Mouse (Mus musculus) spleen, embryonic (tissue): ENCODE results near the gene Cherp.

Experiments used
- CTCF ChIA-PET: fragments of 350-600 bp; sonication (Branson Sonifier 250); formaldehyde crosslinking; loops from one replicate; lab custom pipeline; 2022; lab: Charles Lee

Gene Cherp

GRCm38 (mm10) chr8:72485456-72486199 lies 10.6 kb upstream of the Cherp start:
- CTCF ChIA-PET = no interaction called here

- CTCF ChIA-PET = interaction anchor here (0.5 kb wide), 1 partner anchor 31 kb away, joined by 5 read pairs; no protein-coding TSS in a partner anchor
These were observed 4.3 kb downstream of the Cherp start for GRCm38 (mm10) chr8:72470684-72471083.

DNA sequence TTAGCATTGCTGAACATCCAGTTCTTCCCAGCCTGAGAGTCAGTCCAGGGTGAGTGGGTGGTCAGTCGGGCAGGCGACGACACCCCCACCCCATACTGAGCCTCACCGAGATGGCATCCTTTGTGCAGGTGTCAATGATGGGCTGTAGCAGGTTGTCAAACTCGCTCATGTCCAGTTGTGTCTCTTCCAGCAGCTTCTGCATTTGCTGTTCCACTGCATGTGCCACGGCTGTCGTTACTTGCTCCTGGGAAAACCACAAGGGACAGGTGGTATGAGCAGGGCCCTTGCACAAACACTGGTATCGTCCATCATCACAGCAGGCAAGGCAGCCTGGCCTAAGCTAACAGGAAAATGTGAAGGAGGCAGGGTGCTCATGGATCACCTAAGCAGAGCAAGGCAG lies 5.0 kb downstream of the Cherp start:
- CTCF ChIA-PET = no interaction called here

DNA sequence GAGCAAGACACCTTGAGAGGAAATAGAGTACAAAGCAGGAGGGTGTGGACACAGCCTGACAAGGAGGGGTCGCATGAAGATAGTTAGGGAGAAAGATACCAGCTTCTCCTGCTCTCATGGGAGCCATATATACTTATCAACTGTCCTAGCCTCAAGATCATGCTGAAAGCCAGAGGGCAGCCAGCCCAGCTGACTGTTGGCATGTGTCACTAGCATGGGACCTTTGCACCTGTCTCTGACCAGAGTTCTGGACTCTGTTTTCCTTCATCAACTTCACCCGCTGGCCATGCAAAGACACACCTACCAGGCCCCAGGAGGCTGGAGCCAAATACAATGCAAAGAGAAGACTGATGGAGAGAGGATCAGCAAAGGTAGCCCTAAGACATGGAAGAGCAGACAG lies 5.8 kb downstream of the Cherp start:
- CTCF ChIA-PET = no interaction called here

DNA sequence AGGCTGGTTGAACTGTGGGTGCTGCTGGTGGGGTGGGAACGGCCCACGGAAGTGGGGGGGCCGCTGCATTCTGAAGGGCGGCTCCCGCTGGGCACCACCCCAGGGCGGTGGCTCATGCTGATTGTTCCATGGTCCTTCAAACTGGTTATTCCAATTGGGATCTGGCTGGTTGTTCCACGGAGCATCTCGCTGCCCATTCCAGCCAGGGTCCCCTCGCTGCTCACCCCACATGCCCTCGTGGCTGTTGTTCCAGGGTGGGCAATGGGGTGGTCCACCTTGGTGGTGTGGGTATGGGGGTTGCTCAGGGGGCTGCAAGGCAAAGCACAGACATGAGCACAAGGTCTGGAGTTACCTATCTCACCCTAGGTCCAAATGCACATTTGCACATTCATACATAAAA lies 10.8 kb downstream of the Cherp start:
- CTCF ChIA-PET = no interaction called here

- CTCF ChIA-PET = no interaction called here
These were observed 15.0 kb downstream of the Cherp start for GRCm38 (mm10) chr8:72459881-72460533.

- CTCF ChIA-PET = no interaction called here
These were observed 16.6 kb downstream of the Cherp start for GRCm38 (mm10) chr8:72458457-72458856.

DNA sequence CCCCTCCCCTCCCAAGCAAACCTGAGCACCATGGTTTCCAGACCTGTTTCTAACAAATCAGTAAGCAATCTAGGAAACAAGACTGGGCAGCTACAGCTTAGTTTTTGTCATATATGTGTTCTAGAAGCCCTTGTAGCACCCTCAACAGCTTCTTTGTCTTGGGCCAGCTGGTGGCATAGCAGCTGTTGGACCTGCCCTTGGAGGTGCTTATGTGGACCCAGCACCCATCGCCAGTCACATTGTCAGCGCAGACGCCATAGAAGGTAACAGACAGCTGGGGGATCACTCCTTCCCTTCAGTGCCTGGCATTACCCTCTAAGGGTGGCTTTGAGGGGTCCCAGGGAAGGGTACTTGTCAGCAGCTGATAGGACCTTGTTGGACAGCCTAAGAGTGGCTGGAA lies 17.2 kb downstream of the Cherp start:
- CTCF ChIA-PET = no interaction called here

DNA sequence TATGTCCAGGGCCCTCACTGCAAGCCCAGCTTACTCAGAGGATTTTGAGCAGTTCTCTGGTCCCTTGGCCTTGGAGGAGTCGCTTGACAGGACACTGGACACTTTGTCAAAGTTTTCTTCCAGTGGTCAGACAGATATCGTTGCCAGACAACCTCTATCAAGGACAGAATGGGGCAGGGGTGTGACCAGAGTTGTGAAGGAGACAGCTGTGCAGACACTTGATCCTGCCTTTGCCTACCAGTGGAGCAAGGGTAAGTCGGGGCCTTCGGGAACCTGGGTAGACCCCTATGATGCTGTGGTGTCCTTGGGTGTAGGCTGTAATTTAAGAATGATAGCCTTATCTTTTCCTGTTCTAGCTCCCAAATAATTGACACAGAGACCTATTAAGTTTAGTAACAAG lies 19.7 kb downstream of the Cherp start:
- CTCF ChIA-PET = no interaction called here

DNA sequence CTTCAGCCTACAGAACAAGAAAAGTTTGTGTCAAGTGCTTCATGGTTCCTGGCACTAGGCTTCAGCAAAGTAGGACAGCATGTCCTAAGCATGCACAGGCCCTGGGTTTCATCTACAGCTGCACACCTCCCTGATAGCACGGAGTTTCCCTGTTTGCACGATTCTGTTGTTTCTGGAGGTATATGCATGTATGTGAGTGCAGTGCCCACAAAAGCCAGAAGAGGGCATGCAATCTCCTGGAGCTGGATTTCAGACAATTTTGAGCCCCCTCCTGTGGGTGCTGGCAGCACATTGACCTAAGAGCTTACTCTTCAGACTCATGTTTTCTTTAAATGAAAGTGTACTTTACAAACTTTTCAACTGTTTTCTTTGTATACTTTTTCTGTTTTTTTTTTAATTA lies 21.1 kb downstream of the Cherp start:
- CTCF ChIA-PET = no interaction called here

DNA sequence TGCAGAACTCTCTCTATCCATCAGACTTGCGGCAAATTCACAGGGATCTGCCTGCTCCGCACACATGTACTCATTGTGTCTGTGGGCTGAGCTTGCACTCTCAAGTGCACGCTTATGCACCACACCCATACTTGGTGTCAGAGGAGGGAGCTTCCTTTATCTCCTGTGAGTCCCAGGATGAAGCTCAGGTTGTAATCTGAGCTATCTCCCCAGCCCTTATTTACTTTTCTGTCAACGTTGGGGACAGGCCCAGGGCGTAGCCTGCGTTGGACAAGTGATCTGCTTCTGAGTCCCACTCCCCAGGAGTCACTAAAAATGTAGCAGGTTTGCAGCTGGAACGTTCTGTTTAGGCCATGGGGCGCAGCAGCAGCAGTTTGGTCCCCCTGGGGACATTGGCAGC lies 23.5 kb downstream of the Cherp start:
- CTCF ChIA-PET = interaction anchor here (0.6 kb wide), 1 partner anchor 15 kb away, joined by 3 read pairs; no protein-coding TSS in a partner anchor

DNA sequence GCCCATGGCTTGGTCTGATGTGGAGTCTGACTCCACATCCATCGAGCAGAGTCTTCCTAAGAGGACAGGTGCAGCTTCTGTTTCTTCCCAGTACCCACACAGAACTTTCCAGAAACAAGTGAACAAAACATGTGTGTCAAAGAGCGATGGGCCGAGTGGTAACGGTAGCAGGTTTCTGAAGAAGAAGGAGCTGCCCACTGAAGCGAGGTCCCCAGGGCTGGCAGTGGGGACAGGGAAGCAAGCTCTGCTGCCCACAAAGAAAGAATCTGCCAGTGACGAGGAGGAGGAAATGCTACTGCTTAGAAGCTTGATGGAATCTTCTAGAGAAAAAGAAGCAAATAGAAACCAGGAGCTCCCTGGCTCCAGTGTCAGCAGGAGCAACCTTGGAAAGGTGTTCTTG lies 30.0 kb downstream of the Cherp start:
- CTCF ChIA-PET = interaction anchor here (1.0 kb wide), 1 partner anchor 14 kb away, joined by 4 read pairs; no protein-coding TSS in a partner anchor

DNA sequence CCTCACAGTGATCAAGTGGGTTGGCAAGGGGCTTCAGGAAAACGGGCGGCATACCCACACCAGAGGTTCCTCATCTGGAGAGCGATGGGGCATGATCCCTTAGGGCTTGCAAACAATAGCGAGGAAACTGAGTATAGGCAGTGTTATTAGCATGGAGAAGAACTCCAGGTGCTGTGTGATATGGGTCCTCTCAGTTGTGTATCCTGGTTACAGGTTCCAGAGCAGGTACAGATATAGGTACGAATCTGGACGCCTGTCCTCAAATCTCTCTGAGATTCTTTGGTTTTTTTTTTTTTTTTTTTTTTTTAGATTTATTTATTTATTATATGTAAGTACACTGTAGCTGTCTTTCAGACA lies 31.1 kb downstream of the Cherp start:
- CTCF ChIA-PET = interaction anchor here (0.7 kb wide), 1 partner anchor 89 kb away, joined by 12 read pairs; no protein-coding TSS in a partner anchor

- CTCF ChIA-PET = no interaction called here
These were observed 31.6 kb downstream of the Cherp start, which contains the start of the genes Calr3 and 1700030K09Rik for GRCm38 (mm10) chr8:72443338-72443993. Calr3 (minus strand) TSS chr8:72443870. 1700030K09Rik (plus strand) TSS chr8:72443880.

DNA sequence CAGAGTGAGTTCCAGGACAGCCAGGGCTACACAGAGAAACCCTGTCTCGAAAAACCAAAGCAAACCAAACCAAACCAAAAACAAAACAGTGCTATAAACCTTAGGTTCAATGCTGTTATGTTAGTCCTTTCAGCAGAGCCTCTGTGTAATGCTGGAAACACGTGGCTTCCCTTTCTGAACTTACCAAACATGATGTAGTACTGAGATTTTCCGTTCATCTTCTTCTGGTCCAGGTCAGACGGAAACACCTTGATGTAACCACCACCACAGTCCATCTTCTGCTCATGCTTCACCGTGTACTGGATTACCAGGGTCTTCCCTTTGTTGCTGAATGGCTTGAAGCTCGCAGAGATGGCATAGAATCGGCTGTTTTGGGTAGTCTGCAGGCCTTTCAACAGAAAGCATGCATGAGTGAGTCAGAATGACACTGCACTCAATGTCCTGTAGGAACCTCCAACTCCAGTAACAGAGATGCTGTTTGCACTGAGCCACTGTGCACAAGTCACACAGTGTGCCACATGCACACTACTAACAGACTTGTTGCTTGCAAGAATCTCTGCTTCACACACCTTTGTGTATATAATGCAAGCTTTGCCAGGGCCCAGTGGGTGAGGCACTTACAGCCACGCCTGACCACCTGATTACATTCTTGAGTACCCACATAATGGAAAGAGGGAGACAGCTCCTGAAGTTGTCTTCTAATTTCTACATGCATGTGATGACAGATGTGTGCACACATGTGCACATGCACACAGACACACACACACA lies 36.6 kb downstream of the Cherp start:
- CTCF ChIA-PET = no interaction called here

DNA sequence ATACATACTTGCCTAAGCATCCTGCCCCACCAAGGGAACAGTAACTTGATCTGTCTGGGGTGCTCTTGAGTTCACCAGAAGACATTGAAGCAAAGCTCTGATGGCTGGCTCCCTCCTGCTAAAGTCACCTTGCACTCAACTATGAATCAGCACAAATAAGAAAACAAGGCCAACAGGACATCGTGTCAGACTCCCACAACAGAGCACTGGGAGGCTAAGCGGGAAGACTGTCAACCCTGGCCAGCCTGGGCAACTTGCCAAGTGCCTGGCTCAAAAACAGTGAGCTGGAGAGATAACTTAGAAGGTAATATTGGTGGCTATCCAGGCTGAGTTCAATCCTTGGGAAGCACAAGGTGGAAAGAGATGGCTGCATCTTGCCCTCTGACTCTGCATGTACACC lies 40.1 kb downstream of the Cherp start:
- CTCF ChIA-PET = no interaction called here

GRCm38 (mm10) chr8:72429676-72430075 lies 45.4 kb downstream of the Cherp start:
- CTCF ChIA-PET = interaction anchor here (0.7 kb wide), 2 partner anchors 14 to 22 kb away, joined by 8 to 17 read pairs; no protein-coding TSS in a partner anchor

GRCm38 (mm10) chr8:72422926-72423325 lies 52.1 kb downstream of the Cherp start:
- CTCF ChIA-PET = interaction anchor here (0.6 to 0.9 kb wide), 2 partner anchors 126 to 149 kb away, joined by 3 to 9 read pairs; partner anchors contain the start of gene Tmem38a

DNA sequence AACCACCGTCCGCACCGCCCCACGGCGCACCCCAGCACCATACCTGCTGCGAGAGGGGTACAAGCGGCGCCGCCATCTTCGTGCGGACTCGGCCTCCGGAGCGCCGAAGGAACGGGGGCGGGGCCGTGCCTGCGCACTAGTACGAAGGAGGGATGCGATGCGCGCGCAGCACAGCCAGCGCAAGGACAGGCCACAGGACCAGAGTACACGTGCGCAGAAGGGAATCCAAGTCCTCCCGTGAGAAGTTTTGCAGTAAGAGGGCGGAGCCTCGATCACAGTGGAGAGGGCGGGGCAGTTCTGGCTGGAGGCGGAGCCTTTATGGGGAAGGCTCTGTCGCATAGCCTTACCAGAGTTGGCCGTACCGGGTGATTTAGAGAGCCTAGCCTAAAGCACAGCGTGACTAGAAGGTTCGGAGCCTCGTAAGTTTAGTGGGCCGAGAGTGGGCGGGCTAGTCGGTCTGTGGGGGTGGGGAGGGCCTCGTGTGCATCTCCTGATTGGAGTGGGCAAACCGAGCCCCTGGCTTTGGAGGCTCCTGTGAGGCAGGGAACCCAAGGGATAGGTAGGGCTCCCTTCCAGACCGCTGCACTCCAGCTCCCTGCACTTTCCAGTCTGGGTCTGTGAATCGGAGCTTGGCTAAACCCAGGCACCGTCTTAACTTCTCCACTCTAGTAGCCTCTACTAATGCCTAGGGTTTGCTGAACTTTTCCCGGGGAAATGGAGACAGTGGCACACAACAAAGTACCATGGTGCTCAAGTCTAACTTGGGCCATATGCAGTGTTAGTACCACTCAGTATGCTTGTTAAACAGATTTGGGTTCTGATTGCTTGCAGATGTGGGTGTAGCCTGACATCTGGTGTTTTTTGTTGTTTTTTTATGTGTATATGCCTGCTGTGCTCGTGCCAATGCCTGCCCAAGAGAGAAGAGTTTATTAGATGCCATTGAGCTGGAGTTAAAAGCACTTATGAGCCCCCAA lies 53.4 kb downstream of the Cherp start, which contains the start of gene Eps15l1:
Eps15l1 (minus strand) TSS at position 99 of the 974 bp plus-strand sequence.
- CTCF ChIA-PET = interaction anchor here (0.7 kb wide), 1 partner anchor 44 kb away, joined by 6 read pairs; no protein-coding TSS in a partner anchor
